Mouse (Mus musculus): ENCODE measurements around the gene Usp10.

DNA sequence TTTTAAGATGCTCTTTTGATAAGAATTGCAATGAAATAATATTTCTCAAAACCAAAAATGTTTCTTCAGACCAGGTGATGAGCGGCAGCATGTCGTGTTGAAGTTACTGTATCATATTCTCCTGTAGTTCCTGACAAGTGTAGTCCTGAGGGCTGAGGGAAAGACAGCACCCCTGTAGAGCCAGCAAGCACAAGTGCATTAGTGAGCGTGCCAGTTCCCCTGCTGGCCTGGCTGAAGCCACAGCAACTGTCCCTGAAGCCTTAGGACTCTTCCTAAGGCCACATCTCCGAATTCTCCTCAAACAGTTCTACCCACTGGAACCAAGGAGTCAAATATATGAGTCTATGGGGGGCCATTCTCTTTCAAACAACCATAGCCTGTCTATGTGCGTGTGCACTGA, 13.1 kb downstream of the Usp10 start:
- TF ChIP-seq CTCF (IDR thresholded peaks at IDR 0.05; ENCODE audit: extremely low read depth, insufficient read length, insufficient replicate concordance, low read depth, low read length) (no peak), POLR2A (IDR thresholded peaks at IDR 0.05; ENCODE audit: low read depth, low read length) (no peak)

Measured in small intestine, adult 2 months (tissue).